Mouse (Mus musculus): ENCODE data around the gene Camsap2. TPM values are rescaled to one million over a fixed set of nuclear protein-coding genes. Genes with fewer than 3 reads are reported as not detected.

The Camsap2 gene
- polyA plus RNA-seq, 1 experiment from 2014 or later = 33.4 TPM

DNA sequence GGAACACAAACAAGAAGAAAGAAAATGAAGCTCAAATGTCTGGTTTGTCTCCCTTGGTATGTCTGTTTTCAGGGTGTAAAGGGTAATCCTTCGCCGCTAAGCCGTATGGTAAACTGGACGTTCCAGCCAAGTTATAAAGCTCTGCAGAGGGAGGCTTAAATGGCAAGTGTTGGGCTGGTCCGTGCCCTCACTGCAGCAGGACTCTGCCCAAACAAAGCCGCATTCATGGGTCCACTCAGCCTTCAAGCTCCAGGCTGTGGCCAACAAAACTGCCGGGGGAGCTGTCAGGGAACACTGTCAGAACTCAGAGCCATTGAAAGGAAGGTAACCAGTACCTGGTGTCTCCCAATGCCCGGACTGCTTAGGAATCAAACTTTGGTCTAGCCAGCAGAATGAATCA lies 16.7 kb upstream of the Camsap2 start:
- no peaks in the 10 kb centered on the region for H3K9me3 ChIP-seq
- no peaks in the 10 kb centered on the region for H3K36me3 ChIP-seq (replicated peaks)
- peak overlapping the region; percentile 43 for H3K27ac ChIP-seq
- H3K4me2 ChIP-seq = 0 out of 2 replicates have a peak overlapping the region, but pooled peaks have one; percentile 13
- WGBS = 12% methylated on average over 8 of the region's 8 CpGs
- no peaks in the 10 kb centered on the region for H3K27me3 ChIP-seq
- H3K4me1 ChIP-seq = peaks cover 18% of the 10 kb centered on the region
- no peak overlapping the region for H3K4me3 ChIP-seq (replicated peaks)
- no peak overlapping the region for H3K9ac ChIP-seq
- peak; percentile 80 for ATAC-seq (ENCODE audit: low FRiP score)

DNA sequence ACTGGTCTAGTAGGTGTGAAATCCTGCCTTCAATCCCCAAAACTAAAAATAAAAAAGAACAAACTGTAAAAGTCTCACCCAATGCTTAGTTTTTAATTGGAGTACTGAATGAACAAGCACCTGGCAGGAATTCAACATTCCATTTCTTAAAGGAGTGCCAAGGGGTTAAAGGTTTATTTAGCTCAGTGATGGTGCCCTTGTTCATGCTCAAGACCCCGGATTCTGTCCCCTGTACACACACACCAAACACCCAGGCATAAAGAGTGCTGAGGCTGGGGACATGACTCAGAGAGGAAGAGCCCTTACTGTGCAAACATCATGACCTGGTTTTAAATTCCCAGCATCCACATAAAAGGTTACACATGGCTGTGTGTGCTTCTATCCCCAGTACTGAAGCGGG lies 15.5 kb upstream of the Camsap2 start:
- WGBS = 75% methylated on average over 2 of the region's 2 CpGs
- ATAC-seq (ENCODE audit: low FRiP score) = no peak

DNA sequence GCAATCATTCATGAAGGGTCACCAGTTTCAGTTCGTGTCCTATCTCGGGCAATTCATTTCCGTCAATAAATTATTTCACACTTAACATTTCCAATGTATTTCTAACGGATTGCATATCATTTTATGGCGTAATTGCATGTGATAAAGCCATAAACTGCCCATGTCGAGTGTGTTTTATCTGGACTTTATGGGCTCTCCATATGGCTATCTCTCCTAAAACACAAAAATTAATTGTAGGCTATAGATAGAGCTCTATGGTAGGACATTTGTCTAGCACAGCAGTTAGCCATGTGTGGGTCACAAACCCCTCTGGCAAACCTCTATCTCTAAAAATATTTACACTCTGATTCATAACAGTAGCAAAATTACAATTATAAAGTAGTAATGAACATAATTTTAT lies 15.0 kb upstream of the Camsap2 start:
- WGBS = 91% methylated on average over 6 of the region's 6 CpGs
- Histone ChIP-seq H3K4me3 (replicated peaks) (no peak overlapping the region), H3K27me3 (no peaks in the 10 kb centered on the region), H3K9me3 (no peaks in the 10 kb centered on the region), H3K27ac (no peak overlapping the region), H3K4me2 (no peak overlapping the region), H3K4me1 (peaks cover 18% of the 10 kb centered on the region), H3K36me3 (replicated peaks) (no peaks in the 10 kb centered on the region), H3K9ac (no peak overlapping the region)
- no peak for ATAC-seq (ENCODE audit: low FRiP score)

More for the DNA sequence above, 15.5 kb upstream of the Camsap2 start:
- Histone ChIP-seq H3K9me3 (no peaks in the 10 kb centered on the region), H3K36me3 (replicated peaks) (no peaks in the 10 kb centered on the region), H3K27ac (no peak overlapping the region), H3K4me3 (replicated peaks) (no peak overlapping the region), H3K27me3 (no peaks in the 10 kb centered on the region), H3K9ac (no peak overlapping the region), H3K4me2 (no peak overlapping the region), H3K4me1 (peaks cover 18% of the 10 kb centered on the region)

DNA sequence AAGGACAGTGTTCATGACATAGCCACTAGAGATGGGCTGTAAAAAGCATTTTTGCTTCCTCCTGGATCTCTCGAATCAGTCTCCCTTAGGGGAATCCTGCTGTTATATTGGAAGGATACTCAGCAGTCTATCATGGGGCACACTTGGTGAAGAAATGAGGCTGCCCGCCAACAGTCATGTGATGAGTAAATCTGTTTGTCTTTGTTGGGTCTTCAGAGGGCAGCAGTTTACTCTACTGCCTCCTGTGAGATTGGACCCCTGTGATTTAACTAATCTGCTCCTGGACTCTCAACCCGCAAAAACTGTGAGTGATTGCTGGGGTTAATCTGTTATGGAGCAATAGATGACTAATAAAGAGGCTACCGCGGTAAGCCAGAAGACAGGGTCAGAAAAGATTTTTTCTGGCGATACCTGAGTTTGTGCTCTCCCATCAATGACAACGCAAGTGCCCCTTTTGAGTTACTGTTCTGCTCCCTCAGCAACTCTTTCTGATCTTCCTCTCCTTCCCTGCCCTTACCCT lies 13.0 kb upstream of the Camsap2 start:
- H3K27ac ChIP-seq = no peak overlapping the region
- no peak for ATAC-seq (ENCODE audit: low FRiP score)
- H3K4me2 ChIP-seq = no peak overlapping the region
- H3K9ac ChIP-seq = no peak overlapping the region
- H3K9me3 ChIP-seq = no peaks in the 10 kb centered on the region
- no peaks in the 10 kb centered on the region for H3K36me3 ChIP-seq (replicated peaks)
- no peak overlapping the region for H3K4me3 ChIP-seq (replicated peaks)
- WGBS = 71% methylated on average over 7 of the region's 7 CpGs
- no peaks in the 10 kb centered on the region for H3K27me3 ChIP-seq
- peaks cover 18% of the 10 kb centered on the region for H3K4me1 ChIP-seq

DNA sequence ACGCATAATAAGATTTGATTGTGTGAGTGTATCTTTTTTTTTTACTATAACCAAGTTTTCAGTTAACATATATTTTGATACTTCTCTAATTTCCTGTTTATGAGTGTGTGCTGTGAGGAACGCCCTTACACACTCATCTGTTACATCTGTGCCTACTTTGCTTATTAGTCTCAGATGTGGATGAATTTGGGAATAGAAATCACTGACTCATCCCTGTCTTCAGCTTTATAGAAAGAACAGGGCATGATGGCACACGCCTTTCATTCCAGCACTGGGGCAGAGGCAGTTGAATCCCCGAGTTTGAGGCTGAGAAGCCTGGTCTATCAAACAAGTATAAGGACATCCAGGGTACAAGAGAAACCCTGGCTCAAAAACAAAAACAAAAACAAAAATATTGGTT lies 9.7 kb upstream of the Camsap2 start:
- no peaks in the 10 kb centered on the region for H3K27me3 ChIP-seq
- H3K36me3 ChIP-seq (replicated peaks) = no peaks in the 10 kb centered on the region
- H3K9ac ChIP-seq = no peak overlapping the region
- H3K4me3 ChIP-seq (replicated peaks) = no peak overlapping the region
- no peaks in the 10 kb centered on the region for H3K4me1 ChIP-seq
- WGBS = 79% methylated on average over 4 of the region's 4 CpGs
- no peak overlapping the region for H3K27ac ChIP-seq
- ATAC-seq (ENCODE audit: low FRiP score) = no peak
- H3K4me2 ChIP-seq = no peak overlapping the region
- no peaks in the 10 kb centered on the region for H3K9me3 ChIP-seq

DNA sequence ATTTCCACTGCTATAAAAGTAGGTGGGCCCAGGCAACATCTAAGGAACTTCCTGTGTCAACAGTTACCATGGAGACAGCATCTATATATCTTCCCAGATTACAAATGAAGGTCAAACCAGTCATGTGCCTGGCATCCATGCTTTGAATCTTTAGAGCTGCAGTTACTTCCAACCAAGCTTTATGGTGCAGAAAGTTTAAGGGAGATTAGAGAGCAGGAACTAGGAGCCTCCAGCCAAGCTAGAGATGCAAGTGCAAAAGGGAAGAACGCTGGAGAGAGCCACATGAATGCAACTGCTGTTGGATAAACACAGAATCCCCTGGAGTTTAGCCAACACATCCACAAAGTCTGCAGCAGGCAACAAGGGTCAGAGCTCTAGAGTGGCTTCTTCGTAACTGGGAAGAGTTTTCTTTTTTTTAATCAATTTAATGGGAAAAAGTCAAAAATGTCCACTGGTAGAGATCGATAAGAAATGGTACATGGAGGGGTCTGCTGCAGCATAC lies 4.8 kb upstream of the Camsap2 start:
- peaks cover 8% of the 10 kb centered on the region for H3K4me1 ChIP-seq
- H3K4me3 ChIP-seq (replicated peaks) = no peak overlapping the region
- H3K27ac ChIP-seq = no peak overlapping the region
- no peak overlapping the region for H3K4me2 ChIP-seq
- no peaks in the 10 kb centered on the region for H3K36me3 ChIP-seq (replicated peaks)
- no peak for ATAC-seq (ENCODE audit: low FRiP score)
- WGBS = 76% methylated on average over 3 of the region's 3 CpGs
- H3K9me3 ChIP-seq = no peaks in the 10 kb centered on the region
- 0 out of 2 replicates have a peak, but pooled peaks cover 9% of the 10 kb centered on the region for H3K27me3 ChIP-seq
- no peak overlapping the region for H3K9ac ChIP-seq

DNA sequence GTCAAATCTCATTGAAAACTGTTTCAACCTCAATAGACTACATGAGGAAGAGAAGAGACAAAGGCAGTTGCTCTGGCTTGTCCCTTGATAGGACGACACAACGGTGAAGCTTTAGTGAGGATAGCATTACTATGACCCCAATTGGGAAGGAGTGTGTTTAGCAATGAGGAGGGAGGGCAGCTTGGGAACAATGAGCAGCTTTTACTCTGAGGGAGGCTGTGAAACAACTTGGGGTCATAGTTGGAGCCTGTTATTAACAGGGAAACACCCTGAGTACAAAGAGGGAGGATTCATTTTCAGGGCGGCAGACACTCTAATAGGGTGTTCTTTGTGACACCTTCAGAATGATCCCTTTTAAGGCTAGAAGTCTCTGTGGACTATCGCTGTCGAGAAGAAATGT lies 2.2 kb upstream of the Camsap2 start:
- Histone ChIP-seq H3K27ac (no peak overlapping the region), H3K4me2 (no peak overlapping the region), H3K9me3 (no peaks in the 10 kb centered on the region), H3K4me3 (replicated peaks) (no peak overlapping the region), H3K36me3 (replicated peaks) (no peaks in the 10 kb centered on the region), H3K4me1 (peaks cover 18% of the 10 kb centered on the region), H3K9ac (no peak overlapping the region), H3K27me3 (0 out of 2 replicates have a peak, but pooled peaks cover 9% of the 10 kb centered on the region)
- WGBS = 66% methylated on average over 5 of the region's 5 CpGs
- ATAC-seq (ENCODE audit: low FRiP score) = no peak

DNA sequence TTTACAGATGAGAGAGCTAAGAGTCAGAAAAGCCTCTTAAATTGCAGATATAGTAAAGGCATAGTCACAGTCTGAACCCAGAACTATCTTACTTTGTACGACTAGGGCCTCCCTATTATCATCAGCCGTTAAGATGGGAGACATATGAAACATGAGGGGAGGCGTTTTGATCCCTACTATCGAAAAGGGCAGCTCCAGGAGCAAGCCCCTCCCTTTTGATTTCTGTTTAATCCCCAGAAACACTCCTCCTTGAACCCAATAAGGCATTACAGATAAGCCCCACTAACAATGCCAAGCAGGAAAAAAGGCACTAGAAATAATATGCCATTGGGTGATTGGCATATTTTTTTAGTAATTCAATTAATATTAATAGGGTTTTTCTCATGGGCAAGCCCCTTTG lies 1.2 kb upstream of the Camsap2 start:
- H3K27me3 ChIP-seq = 0 out of 2 replicates have a peak, but pooled peaks cover 9% of the 10 kb centered on the region
- no peak for ATAC-seq (ENCODE audit: low FRiP score)
- 0 out of 2 replicates have a peak overlapping the region, but pooled peaks have one; percentile 79 for H3K4me2 ChIP-seq
- 54% methylated on average over 4 of the region's 4 CpGs for WGBS
- no peak overlapping the region for H3K9ac ChIP-seq
- H3K36me3 ChIP-seq (replicated peaks) = no peaks in the 10 kb centered on the region
- H3K27ac ChIP-seq = no peak overlapping the region
- H3K9me3 ChIP-seq = no peaks in the 10 kb centered on the region
- H3K4me3 ChIP-seq (replicated peaks) = no peak overlapping the region
- peaks cover 27% of the 10 kb centered on the region for H3K4me1 ChIP-seq

DNA sequence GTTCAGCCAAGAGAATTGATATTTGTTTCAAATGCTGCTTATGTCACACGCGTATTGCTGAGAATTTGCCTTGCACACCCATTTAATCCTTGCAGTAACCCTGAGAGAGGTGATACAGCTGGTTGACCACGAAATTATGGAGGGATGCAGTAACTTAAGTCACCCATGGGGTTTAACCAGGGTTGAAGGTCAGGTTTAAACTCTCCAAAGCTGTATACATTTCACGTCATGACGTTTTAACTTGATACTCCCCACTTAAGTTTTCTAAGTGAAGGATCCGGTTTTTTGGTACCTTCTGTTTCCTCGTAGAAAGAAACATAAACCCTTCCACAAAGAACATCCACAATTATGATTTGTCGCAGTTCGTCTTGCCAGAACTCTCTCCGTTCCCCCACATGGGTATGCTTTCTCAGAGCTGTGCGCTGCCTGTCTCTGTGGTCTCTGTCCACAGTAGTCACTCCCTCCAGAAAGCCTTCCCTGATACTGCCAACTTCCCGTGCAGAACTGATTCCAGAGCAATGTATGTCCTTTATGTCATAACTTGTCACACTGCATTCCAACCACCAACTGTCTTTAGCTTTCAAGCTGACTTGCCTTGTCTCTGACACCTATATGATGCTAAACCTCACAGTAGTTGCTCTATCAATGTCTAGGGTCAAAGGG lies 600 bp upstream of the Camsap2 start:
- H3K4me2 ChIP-seq = peak overlapping the region; percentile 79
- 5% methylated on average over 12 of the region's 12 CpGs for WGBS
- 0 out of 2 replicates have a peak, but pooled peaks cover 9% of the 10 kb centered on the region for H3K27me3 ChIP-seq
- peak overlapping the region; percentile 96 for H3K4me3 ChIP-seq (replicated peaks)
- peak overlapping the region; percentile 98 for H3K27ac ChIP-seq
- H3K36me3 ChIP-seq (replicated peaks) = no peaks in the 10 kb centered on the region
- no peak for ATAC-seq (ENCODE audit: low FRiP score)
- H3K4me1 ChIP-seq = peaks cover 33% of the 10 kb centered on the region
- peak overlapping the region; percentile 87 for H3K9ac ChIP-seq
- no peaks in the 10 kb centered on the region for H3K9me3 ChIP-seq

DNA sequence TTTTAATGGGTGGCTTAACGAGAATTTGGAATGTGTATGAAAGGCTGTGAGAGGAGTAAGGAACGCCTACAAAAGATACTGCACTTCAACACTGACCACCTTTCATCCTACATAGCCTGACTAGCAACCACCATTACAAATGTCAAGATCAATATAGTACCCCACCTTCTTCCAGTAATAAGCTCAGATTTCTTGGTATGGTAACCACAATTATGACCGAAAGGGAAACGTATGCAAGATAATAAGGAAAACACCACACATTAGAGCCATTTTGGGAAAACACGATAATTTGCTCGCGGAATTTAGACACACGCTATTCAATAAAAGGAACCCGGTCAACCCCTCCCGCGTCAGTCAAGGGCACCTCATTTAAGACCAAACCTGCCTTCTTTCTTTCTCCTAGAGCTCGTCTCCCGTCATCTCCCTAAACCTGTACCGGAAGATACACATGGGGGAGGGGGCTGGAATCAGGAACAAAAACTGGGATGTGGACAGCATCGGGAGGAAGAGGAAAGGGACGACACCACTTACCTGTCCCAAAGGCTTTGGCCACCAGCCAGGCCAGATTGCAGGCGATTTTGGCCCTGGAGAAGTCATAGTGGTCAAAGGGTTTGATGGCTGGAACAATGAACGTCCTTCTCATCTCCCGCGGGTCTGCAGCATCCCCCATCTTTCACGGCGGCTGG lies 993 bp downstream of the Camsap2 start:
- Histone ChIP-seq H3K36me3 (replicated peaks) (0 out of 2 replicates have a peak, but pooled peaks cover 6% of the 10 kb centered on the region), H3K4me3 (replicated peaks) (peak overlapping the region; percentile 96), H3K4me1 (peaks cover 37% of the 10 kb centered on the region), H3K27ac (peak overlapping the region; percentile 98), H3K4me2 (peak overlapping the region; percentile 79), H3K27me3 (0 out of 2 replicates have a peak, but pooled peaks cover 9% of the 10 kb centered on the region), H3K9ac (peak overlapping the region; percentile 87), H3K9me3 (no peaks in the 10 kb centered on the region)
- under 1% methylated on average over 22 of the region's 22 CpGs for WGBS
- peak; percentile 1; the same call in 1 of the 2 replicates for ATAC-seq (ENCODE audit: low FRiP score)

DNA sequence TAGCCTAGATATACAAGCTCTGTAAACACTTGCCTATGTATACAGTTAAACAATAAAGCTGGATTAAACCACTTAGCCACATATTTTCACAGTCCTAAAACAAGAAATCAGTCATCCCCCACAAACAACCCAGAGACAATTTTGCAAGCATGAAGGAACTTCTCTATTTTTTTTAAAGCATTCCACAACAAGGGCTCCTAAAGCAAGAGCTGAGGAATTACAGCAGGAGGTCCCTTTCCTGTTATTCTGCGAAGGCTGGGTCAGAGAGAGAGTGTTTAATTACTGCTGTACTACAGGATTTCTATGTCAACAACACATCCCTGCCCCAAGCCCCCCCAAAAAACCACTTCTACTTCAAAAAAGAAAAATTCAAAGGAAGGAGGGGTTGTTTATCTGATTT lies 1.6 kb downstream of the Camsap2 start:
- 0% methylated on average over 1 of the region's 1 CpGs for WGBS
- H3K27ac ChIP-seq = no peak overlapping the region
- H3K4me3 ChIP-seq (replicated peaks) = peak overlapping the region; percentile 96
- 0 out of 2 replicates have a peak, but pooled peaks cover 6% of the 10 kb centered on the region for H3K36me3 ChIP-seq (replicated peaks)
- 0 out of 2 replicates have a peak, but pooled peaks cover 6% of the 10 kb centered on the region for H3K27me3 ChIP-seq
- H3K4me2 ChIP-seq = peak overlapping the region; percentile 79
- H3K4me1 ChIP-seq = peaks cover 37% of the 10 kb centered on the region
- H3K9ac ChIP-seq = peak overlapping the region; percentile 87
- ATAC-seq (ENCODE audit: low FRiP score) = no peak
- H3K9me3 ChIP-seq = no peaks in the 10 kb centered on the region

DNA sequence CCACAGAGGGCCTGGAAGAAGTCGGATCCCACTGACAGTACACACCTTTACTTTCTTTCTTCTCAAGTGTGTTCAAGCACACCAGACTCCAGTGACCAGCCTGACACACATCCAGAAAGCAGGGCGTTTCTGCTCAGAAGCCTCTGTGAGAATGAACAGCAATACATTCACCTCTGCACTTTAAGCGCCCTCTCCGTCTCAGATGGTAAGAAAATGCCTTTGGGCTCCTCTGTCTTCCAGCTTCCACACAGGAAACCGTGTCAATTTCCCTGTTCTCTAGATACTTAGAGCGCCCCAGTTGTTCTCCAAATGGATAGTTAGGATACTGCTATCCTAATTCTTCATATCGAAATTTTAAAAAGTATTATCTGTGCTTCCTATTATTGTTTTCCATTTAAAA lies 2.2 kb downstream of the Camsap2 start:
- Histone ChIP-seq H3K36me3 (replicated peaks) (0 out of 2 replicates have a peak, but pooled peaks cover 6% of the 10 kb centered on the region), H3K27me3 (0 out of 2 replicates have a peak, but pooled peaks cover 3% of the 10 kb centered on the region), H3K4me3 (replicated peaks) (peak overlapping the region; percentile 96), H3K9me3 (no peaks in the 10 kb centered on the region), H3K4me1 (peaks cover 37% of the 10 kb centered on the region), H3K4me2 (peak overlapping the region; percentile 79), H3K27ac (no peak overlapping the region), H3K9ac (peak overlapping the region; percentile 55)
- no peak for ATAC-seq (ENCODE audit: low FRiP score)
- 28% methylated on average over 7 of the region's 7 CpGs for WGBS
